Mouse (Mus musculus): ENCODE measurements around the gene Tmem258. TPM values are rescaled to one million over a fixed set of nuclear protein-coding genes. Genes with fewer than 3 reads are reported as not detected.

Gene Tmem258
- total and polyA plus RNA-seq, 3 experiments = 337 to 354 TPM; not detected in 1

GRCm38 (mm10) chr19:10182142-10182541, 21.7 kb upstream of the Tmem258 start (continued):
- 0 out of 2 replicates have a peak, but pooled peaks have one; percentile 12 for TF ChIP-seq MYB (IDR thresholded peaks at IDR 0.05; ENCODE audit: low read depth, low read length)
- no peak for TF ChIP-seq UBTF (IDR thresholded peaks at IDR 0.05; ENCODE audit: borderline replicate concordance, insufficient read depth, low read depth, low read length)
- no peak for TF ChIP-seq ELF1 (IDR thresholded peaks at IDR 0.05; ENCODE audit: low read depth, low read length)
- no peak for TF ChIP-seq GATA1 (IDR thresholded peaks at IDR 0.05; ENCODE audit: low read depth, low read length)
- TF ChIP-seq CHD1 (IDR thresholded peaks at IDR 0.05; ENCODE audit: low read depth, low read length) = no peak
- no peak for TF ChIP-seq GABPA (IDR thresholded peaks at IDR 0.05; ENCODE audit: low read depth, low read length)
- no peak for TF ChIP-seq TAL1 (IDR thresholded peaks at IDR 0.05; ENCODE audit: low read length)
- TF ChIP-seq ZKSCAN1 (IDR thresholded peaks at IDR 0.05; ENCODE audit: low read depth, low read length) = no peak
- TF ChIP-seq KAT2A (conservative IDR thresholded peaks at IDR 0.05; ENCODE audit: low read depth, low read length) = no peak
- TF ChIP-seq ZNF384 (IDR thresholded peaks at IDR 0.05; ENCODE audit: low read depth, low read length) = no peak
- TF ChIP-seq RAD21 (IDR thresholded peaks at IDR 0.05; ENCODE audit: low read depth, low read length) = no peak
- TF ChIP-seq JUND (IDR thresholded peaks at IDR 0.05; ENCODE audit: low read depth, low read length) = no peak
- TF ChIP-seq EP300 (IDR thresholded peaks at IDR 0.05; ENCODE audit: low read depth in 1 of 2, low read length in 2 of 2) = no peak
- TF ChIP-seq ZC3H11A (IDR thresholded peaks at IDR 0.05; ENCODE audit: low read depth, low read length) = no peak

- TF ChIP-seq NRF1 (IDR thresholded peaks at IDR 0.05; ENCODE audit: insufficient read depth, low read depth, low read length, poor library complexity, severe bottlenecking) (0 out of 2 replicates have a peak, but pooled peaks have one; percentile 30), SIN3A (IDR thresholded peaks at IDR 0.05; ENCODE audit: low read length) (no peak; the same call in 1 of the 2 replicates), CTCF (IDR thresholded peaks at IDR 0.05 in 2 of 3, conservative IDR thresholded peaks at IDR 0.05 in 1 of 3; ENCODE audit: control insufficient read depth in 1 of 3, insufficient read depth in 1 of 3, low read depth in 2 of 3, low read length in 3 of 3, poor library complexity in 1 of 3, severe bottlenecking in 1 of 3) (peak in 2 of 3 experiments; percentile 57 to 63; a peak in 4 of 6 replicates), POLR2A (IDR thresholded peaks at IDR 0.05; ENCODE audit: control insufficient read depth in 1 of 2, insufficient read depth in 1 of 2, low read depth in 1 of 2, low read length in 2 of 2, poor library complexity in 1 of 2) (peak; percentile 68 to 82), ZC3H11A (IDR thresholded peaks at IDR 0.05; ENCODE audit: low read depth, low read length) (no peak), GABPA (IDR thresholded peaks at IDR 0.05; ENCODE audit: low read depth, low read length) (no peak), ZMIZ1 (IDR thresholded peaks at IDR 0.05; ENCODE audit: low read depth, low read length) (0 out of 2 replicates have a peak, but pooled peaks have one; percentile 53), NELFE (IDR thresholded peaks at IDR 0.05; ENCODE audit: low read depth, low read length) (peak; percentile 67), USF1 (IDR thresholded peaks at IDR 0.05; ENCODE audit: low read depth, low read length) (peak; percentile 55), TBP (IDR thresholded peaks at IDR 0.05; ENCODE audit: low read depth, low read length) (peak; percentile 63; the same call in 1 of the 2 replicates), TCF12 (IDR thresholded peaks at IDR 0.05; ENCODE audit: low read depth, low read length) (0 out of 2 replicates have a peak, but pooled peaks have one; percentile 42), RAD21 (IDR thresholded peaks at IDR 0.05; ENCODE audit: low read depth, low read length) (peak; percentile 16)
- DNase-seq (ENCODE audit: low read depth, low spot score) = peak; percentile 96
These were observed 21.0 kb upstream of the Tmem258 start, which contains the start of gene Fads1 for GRCm38 (mm10) chr19:10182670-10183298. Fads1 (plus strand) TSS chr19:10182888.

More at GRCm38 (mm10) chr19:10182670-10183298, 21.0 kb upstream of the Tmem258 start, which contains the start of gene Fads1:
- Histone ChIP-seq H3K27ac (ENCODE audit: control insufficient read depth, low read depth, low read length) (peak within 1 kb of the TSS; percentile 67), H3K4me1 (ENCODE audit: control insufficient read depth in 1 of 2, insufficient read depth in 2 of 2, low read length in 2 of 2) (peaks cover 0 to 10% of the 10 kb centered on the region in 2 experiments; a peak in 2 of 4 replicates), H3K36me3 (ENCODE audit: control insufficient read depth in 1 of 2, insufficient read depth in 2 of 2, low read length in 2 of 2) (peaks cover 0 to 8% of the 10 kb centered on the region in 2 experiments; a peak in 3 of 4 replicates), H3K9ac (ENCODE audit: control insufficient read depth, low read depth, low read length, poor library complexity, severe bottlenecking) (peak within 1 kb of the TSS; percentile 96), H3K4me3 (ENCODE audit: control insufficient read depth in 1 of 2, insufficient read depth in 1 of 2, low read depth in 2 of 2, low read length in 2 of 2) (peak within 1 kb of the TSS; percentile 87 to 92), H3K9me3 (replicated peaks; ENCODE audit: insufficient read depth, low read length) (no peaks in the 10 kb centered on the region), H3K79me2 (ENCODE audit: control insufficient read depth, insufficient read depth, low read length, poor library complexity) (peaks cover 16% of the 10 kb centered on the region), H3K27me3 (ENCODE audit: control insufficient read depth in 1 of 2, insufficient read depth in 2 of 2, low read length in 2 of 2) (no peaks in the 10 kb centered on the region)
